Mouse (Mus musculus) spleen, embryonic (tissue): ENCODE measurements at regions not wholly inside any gene's neighbourhood (a gene's known extent, or its start where the extent isn't known, plus 50 kb on each side); places are given as distances from the start of the nearest gene placed in this dataset.

ENCODE experiments used
- CTCF ChIA-PET: fragments of 350-600 bp; sonication (Branson Sonifier 250); formaldehyde crosslinking; loops from one replicate; lab custom pipeline; 2022; lab: Charles Lee

DNA sequence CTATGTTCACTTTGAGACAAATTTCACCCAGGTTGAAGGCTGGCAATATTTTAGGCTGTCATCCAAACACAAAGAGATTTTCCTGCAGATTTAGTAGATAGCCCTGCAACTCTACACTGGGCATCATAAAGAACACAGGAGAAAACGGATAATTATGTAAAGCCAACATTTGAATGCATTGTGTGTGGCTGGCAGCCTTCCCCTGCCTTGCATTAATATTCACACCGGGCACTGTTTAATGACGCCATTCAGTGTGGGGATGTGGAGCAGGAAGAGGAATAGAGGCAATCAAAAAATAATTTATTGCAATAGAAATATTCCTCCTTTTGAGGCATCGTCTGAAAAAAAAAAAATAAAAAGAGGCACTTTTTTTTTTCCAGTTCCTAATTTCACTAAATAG, 105.7 kb downstream of the Samd5 start:
- CTCF ChIA-PET: no interaction called here

DNA sequence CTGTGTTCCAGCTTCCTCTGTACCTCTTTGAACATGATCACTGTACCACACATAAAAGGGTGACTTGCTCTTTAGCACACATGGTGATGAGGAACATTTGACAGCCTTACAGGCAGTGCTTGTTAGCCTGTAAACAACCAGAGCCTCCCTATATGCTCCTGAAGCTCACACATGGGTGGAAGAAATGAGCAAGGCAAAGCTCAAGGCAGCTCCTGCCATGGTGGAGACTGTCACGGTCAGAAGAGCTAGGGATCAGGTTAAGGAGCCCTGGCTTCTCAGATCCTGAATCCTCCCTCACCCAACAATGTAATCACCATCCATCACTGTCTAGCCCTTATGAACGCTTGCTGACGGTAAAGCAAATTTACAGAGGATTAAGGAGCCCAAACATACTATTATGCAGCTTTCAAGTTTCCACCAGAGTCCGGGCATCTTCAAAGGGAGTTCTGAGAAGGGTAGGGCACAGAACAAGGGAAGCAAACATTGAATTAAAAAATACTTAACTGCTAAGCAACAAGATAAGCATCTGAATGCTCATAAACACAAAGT, 117.4 kb downstream of the Samd5 start:
- CTCF ChIA-PET: no interaction called here

DNA sequence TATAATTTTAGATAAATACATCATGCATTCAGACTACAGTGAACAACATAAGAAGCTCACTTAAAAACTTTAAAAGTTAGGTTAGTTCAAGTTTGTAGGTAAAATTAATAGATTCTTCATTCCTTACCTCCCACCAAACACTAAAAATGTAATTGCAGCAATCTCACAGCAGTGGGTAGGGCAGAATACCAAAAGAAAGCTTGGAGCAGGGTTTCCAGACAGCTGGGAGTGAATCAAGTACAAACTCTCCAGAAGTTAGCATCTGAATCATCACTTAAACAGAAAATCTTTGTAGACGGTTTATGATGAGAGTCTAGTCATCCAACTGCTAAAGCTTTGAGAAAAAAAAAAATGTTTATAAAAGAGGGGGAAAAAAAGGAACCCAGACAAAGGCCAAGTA, 117.9 kb downstream of the Samd5 start:
- CTCF ChIA-PET: no interaction called here

GRCm38 (mm10) chr10:9553946-9554345, 121.1 kb downstream of the Samd5 start:
- CTCF ChIA-PET: no interaction called here

GRCm38 (mm10) chr10:9549913-9550709, 124.9 kb downstream of the Samd5 start:
- CTCF ChIA-PET: no interaction called here

- CTCF ChIA-PET: no interaction called here
Observed at GRCm38 (mm10) chr10:9545807-9546206, 129.2 kb downstream of the Samd5 start.

- CTCF ChIA-PET: no interaction called here
Observed at GRCm38 (mm10) chr10:9544041-9544786, 130.8 kb downstream of the Samd5 start.

- CTCF ChIA-PET: no interaction called here
Observed at GRCm38 (mm10) chr10:9541579-9541978, 133.4 kb downstream of the Samd5 start.

DNA sequence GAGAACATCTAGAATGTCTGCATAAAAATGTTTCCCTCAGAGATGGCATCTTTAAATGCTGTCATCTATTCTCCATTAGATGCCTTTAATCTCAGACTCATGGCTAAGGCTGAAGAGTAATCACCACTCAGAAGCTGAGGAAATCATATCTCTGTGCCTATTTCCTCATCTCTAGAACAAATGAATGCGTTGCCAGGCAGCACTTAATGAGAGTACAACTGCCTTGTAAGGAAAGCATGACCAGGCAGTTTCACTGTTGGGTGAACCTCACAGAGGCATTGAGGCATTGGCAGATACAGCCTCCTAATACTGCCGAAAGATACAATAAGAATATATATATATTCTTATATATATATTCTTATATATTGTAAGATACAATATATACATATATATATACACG, 137.3 kb downstream of the Samd5 start:
- CTCF ChIA-PET: no interaction called here

DNA sequence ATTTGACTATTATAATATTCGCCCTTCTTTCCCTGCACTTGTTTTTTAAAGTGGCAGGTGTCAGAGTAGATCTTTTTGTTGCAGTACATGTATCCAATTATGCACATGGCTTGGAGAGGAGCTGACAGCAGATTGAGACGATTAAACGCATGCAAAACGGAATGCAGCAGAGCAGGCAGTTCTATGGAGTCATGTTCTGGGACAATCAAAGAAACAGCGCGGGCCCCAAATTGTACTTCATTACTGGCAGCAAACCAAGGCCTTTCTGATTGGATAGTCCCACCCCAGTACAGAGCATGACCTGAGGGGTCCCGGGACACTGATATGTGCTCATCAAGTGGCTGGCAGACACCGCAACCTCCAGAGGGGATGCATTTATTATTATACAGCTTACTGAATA, 140.5 kb downstream of the Samd5 start:
- CTCF ChIA-PET: no interaction called here

GRCm38 (mm10) chr10:9533283-9533682, 141.7 kb downstream of the Samd5 start:
- CTCF ChIA-PET: no interaction called here

DNA sequence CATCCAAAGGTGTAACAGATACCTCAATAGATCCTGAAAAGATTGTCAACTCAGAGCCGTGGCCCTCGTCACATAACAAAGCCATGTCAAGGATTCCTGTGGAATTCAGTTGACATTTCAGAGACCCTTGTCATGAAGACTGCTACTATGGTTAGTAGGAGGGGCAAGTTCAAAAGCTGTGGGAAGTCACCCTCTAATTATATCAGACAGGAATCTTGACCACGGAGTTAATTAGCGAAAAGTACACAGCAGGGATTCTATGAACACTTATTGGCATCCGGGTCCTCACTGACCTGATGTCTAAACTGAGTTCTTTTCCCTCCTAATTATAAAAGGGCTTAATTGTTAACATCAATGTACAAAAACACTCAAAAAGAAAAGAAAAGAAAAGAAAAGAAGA, 143.1 kb downstream of the Samd5 start:
- CTCF ChIA-PET: no interaction called here

DNA sequence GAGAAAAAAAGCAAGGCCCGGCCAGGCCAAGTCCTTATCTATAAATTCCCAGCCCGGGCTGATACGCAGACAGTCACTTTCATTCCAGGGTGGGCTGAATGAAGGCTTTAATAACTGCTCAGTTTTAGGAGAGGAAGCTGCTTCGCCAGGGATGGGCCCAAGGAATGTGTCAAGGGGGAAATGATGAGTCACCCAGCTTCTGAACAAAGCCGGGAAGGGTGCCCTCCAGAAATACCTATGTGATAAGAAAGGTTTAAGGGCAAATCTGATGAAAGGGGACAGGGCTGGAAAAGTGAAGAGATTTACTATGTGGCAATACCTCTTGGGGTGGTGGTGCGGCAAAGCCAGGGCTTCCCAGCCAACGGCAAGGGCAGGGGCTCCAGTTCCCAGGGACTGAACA, 145.6 kb downstream of the Samd5 start:
- CTCF ChIA-PET: no interaction called here

DNA sequence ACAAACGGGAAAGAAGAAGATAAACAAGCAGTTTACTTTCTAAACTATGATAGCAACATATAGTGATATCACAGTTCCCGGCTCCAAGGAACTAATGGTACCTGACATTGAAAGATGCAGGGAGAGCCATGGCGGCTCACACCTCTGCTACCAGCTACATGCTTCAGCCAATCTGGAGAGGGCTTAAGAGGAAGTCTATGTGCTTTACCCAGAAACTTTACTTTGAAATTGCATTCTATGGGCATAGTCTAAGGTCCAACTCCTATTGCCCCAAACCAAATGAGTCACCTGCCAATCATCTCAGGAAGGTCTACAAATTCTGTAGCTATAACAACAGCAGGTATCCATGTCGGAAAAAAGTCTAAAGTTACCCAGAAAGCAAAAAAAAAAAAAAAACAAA, 146.9 kb downstream of the Samd5 start:
- CTCF ChIA-PET: no interaction called here

DNA sequence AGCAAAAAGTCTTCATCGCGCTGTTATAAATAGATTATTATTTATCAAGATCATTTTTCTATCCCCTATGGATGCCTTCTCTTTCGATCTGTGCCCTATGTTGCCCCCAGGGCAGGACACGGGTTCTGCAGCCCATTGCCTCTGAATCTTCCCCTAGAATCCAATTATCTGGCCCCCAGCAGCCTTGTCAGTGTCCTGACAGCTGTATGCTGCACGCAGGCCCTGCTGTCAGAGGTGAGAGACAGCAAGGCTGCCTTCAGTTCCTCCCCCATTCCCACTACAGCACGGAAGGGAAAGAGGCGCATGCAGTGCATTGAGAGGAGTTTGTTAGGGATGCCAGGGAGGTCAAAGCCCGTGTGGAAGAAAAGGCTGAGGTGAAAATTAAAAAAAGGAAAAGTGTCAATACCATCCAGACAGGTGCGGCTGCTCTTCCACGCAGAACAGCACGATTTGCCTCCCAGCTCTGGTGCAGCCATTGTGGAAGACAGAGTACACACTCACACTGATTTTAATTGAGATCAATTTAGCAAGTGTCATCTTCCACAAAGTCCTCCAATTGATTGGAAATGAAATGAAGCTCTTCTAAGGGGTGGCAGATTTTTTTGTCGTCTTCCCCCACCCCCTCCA, 165.1 kb downstream of the Samd5 start:
- CTCF ChIA-PET: no interaction called here

DNA sequence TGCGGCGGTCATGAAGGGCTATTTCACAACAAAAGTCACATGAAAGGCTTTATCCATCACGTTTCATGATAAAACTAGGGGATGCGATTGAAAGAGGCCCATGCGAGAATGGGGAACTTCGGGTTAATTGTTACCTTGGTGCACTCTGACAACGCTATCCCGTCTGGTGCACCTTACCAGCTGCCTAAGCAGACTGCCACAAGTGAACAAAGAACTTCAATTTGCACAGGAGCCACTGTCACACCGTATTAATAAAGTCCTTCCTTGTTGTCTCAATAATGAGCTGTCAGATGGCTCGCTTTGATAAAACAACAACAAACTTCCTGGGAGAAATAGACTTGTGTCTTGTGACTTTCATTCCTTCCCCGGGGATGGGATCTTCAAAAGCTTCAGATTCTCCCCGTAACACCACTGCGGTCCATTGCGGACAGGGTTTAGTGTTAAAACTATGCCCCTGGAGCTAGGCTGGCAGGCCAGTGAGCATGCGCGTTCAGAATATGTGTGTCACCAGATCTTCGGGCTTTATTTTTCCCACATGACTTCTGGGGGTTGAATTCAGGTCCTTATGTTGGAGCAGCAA, 165.8 kb downstream of the Samd5 start:
- CTCF ChIA-PET: no interaction called here

DNA sequence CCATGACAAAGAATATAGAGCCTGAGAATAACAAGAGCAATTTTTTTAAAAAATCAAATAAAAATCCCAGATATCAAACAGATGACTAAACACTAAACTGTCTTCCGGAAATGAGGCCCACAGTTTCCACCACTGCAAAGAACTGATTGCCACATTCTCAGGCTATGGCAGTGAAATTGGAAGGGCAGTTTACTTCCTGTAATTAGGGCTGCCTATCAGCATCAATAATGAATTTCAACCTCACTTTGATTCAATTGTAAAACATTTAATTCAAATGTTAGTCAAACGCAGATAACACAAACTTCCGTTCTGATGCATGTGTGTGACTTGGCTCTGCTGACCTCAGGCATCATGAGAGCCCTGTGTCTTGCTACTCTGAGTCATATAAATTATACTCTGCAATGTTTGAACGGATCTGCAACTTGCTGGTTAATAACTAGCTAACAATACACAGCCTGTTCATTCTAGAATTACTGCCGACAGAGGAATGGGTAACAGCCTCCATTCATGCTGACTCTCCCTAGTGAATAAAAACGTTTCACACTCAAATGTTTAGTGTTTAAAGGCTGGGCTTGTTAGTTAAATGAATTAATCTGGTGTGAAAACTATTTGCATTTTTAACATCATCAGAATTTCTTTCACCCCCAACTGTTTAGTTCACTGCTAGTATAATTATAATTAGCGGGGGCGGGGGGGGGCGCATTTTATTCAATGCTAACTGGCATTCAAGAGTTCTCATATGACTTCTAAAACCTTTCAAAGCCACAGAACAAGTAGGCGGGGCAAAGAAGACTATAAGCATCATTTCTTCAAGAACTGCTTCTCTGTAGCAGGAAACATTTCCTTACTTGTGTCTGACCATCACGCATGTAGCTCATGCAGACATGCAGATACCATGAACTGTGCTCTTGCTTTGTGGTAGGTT, 171.2 kb downstream of the Samd5 start:
- CTCF ChIA-PET: no interaction called here

DNA sequence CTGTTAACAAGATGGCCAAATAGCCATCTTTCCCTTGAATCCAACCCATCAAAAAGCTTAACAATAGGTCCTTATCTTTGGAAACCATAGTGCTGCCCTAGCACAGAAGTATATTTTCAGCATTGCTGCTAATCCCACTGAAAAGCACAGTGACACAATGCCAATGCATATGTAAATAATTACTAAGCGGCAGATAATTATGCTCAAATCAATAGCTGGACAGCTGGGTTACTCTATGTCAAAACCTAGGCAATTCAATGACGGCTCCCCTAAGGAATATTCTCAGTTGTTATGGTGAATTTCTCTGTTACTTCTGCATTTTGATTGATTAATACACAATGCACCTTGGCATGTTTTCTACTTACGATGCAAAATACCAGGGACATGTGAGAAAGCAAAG, 176.5 kb downstream of the Samd5 start:
- CTCF ChIA-PET: no interaction called here

GRCm38 (mm10) chr10:9497021-9497420, 178.0 kb downstream of the Samd5 start:
- CTCF ChIA-PET: no interaction called here

DNA sequence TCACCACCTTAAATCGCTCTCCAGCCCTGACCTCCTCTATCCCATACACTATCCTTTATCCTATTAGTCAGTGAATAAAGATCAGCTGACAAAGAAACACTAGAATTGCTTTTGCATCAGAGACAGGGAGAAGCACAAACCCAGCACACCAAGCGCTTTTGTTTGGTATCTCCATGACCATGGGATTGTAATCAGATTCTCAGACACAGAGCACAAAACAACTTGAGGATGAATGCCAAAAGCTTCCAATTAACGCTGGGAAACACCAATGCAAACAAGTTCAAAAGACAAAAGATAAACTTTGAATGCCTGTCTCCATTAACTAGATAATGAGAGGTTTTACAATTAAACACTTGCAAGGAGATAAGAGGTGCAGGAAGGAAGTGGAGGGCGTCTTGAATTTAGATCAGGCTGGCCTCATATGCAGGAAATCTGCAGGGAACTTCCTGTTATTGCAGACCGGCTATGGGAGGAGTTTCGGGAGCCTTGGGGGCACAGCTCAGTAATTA, 179.8 kb downstream of the Samd5 start:
- CTCF ChIA-PET: no interaction called here

GRCm38 (mm10) chr10:9490416-9490815, 184.6 kb downstream of the Samd5 start:
- CTCF ChIA-PET: no interaction called here
